Mouse (Mus musculus) liver, embryonic 12.5 days (tissue): ENCODE data around the gene Spns2. TPM values are rescaled to one million over a fixed set of nuclear protein-coding genes. Genes with fewer than 3 reads are reported as not detected.
A peak's percentile ranks its signal among the peaks of the same experiment; 100 is the strongest.
"Not testable (repeated sequence)": the region's sequence is repeated elsewhere in the genome, so short reads cannot be mapped to it uniquely, and the experiment has no call there.

Source experiments
- ATAC-seq: fragments of 200-750 bp; cut with Nextera tagmentation; 2 replicates; pipeline ENCODE4 v1.8.0; 2017; ENCODE audit warnings: moderate number of reproducible peaks, mild to moderate bottlenecking, moderate library complexity
- H3K27ac ChIP-seq: fragments of 300-500 bp; sonication (generic); 2 replicates; pipeline ENCODE4 v1.5.1; 2016; ENCODE audit warnings: mild to moderate bottlenecking
- H3K27me3 ChIP-seq: fragments of 300-500 bp; sonication (generic); replicated peaks from 2 replicates; pipeline ENCODE4 v1.6.1; 2016; ENCODE audit warnings: mild to moderate bottlenecking, moderate library complexity
- H3K36me3 ChIP-seq: fragments of 300-500 bp; sonication (generic); 2 replicates; pipeline ENCODE4 v1.6.1; 2016; ENCODE audit warnings: mild to moderate bottlenecking, moderate library complexity
- H3K4me1 ChIP-seq: fragments of 300-500 bp; sonication (generic); 2 replicates; pipeline ENCODE4 v1.6.1; 2016
- H3K4me2 ChIP-seq: fragments of 300-500 bp; sonication (generic); 2 replicates; pipeline ENCODE4 v1.6.1; 2016; ENCODE audit warnings: mild to moderate bottlenecking, moderate library complexity
- H3K4me3 ChIP-seq: fragments of 300-500 bp; sonication (generic); 2 replicates; pipeline ENCODE4 v1.5.1; 2016; ENCODE audit warnings: mild to moderate bottlenecking, moderate library complexity
- H3K9ac ChIP-seq: fragments of 300-500 bp; sonication (generic); 2 replicates; pipeline ENCODE4 v1.6.1; 2016; ENCODE audit warnings: mild to moderate bottlenecking, moderate library complexity
- H3K9me3 ChIP-seq: fragments of 300-500 bp; sonication (generic); replicated peaks from 2 replicates; pipeline ENCODE4 v1.6.1; 2016; ENCODE audit warnings: mild to moderate bottlenecking, moderate library complexity
- WGBS: fragments of 180-500 bp; shearing (Covaris S2); methylation state at CpG from one replicate; pipeline ENCODE4 v1.1.7; 2016; ENCODE audit not compliant: insufficient replicate concordance; 5-methylcytosine and 5-hydroxymethylcytosine counted together
- polyA plus RNA-seq: library from polyadenylated mRNA; unstranded; fragments of >200 nt; fragmentation: Nextera tagmentation; extraction: Ambion mirVana; gene quantifications from 2 replicates; pipeline ENCODE4 v1.2.1, GENCODE M21; 2016

Spns2 gene
- polyA plus RNA-seq, 1 experiment from 2014 or later = 11.7 TPM

- 55% methylated on average over 11 of the region's 11 CpGs for WGBS
- H3K9me3 ChIP-seq = no peaks in the 10 kb centered on the region
- H3K9ac ChIP-seq = no peak within 1 kb of the TSS
- no peak within 1 kb of the TSS for H3K27ac ChIP-seq
- H3K36me3 ChIP-seq = no peaks in the 10 kb centered on the region
- no peak within 1 kb of the TSS for H3K4me2 ChIP-seq
- ATAC-seq = 0 out of 2 replicates have a peak, but pooled peaks have one; percentile 18
- no peak within 1 kb of the TSS for H3K4me3 ChIP-seq
- H3K27me3 ChIP-seq = peaks cover 4% of the 10 kb centered on the region; the same call in 1 of the 2 replicates
- no peaks in the 10 kb centered on the region for H3K4me1 ChIP-seq
Measured at GRCm38 (mm10) chr11:72434963-72435693, 54.6 kb downstream of the Spns2 start, which contains the start of gene Ggt6. Gene Ggt6 (plus strand): TSS chr11:72435526.

DNA sequence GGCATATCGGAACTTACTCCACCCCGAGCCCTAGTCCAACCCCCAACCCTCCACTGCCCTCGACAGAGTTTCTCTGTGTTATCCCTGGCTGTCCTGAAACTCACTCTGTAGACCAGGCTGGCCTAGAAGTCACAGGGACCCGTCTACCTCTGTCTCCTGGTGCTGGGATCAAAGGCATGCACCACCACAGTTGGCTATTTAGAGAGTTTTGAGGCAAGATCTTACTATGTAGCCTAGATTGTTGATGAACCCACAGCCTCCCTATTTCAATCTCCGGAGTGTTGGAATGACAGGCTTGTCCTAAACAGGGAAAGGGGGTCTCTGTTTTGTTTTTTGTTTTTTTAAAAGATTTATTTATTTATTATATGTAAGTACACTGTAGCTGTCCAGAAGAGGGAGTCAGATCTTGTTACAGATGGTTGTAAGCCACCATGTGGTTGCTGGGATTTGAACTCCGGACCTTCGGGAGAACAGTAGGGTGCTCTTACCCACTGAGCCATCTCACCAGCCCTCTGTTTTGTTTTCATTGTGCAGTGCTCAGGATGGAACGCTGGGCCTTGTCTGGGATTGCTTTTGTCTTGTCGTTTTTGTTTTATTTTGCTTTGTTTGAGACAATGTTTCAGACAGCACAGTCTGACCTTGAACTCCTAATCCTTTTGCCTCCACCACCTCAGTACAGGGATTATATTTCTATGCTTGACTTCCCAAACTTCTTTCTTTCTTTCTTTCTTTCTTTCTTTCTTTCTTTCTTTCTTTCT is 59.2 kb downstream of the Spns2 start:
- not testable (repeated sequence) for H3K4me1 ChIP-seq, H3K27ac ChIP-seq, H3K9me3 ChIP-seq, H3K9ac ChIP-seq, H3K27me3 ChIP-seq, H3K4me3 ChIP-seq, H3K4me2 ChIP-seq, ATAC-seq, H3K36me3 ChIP-seq
- WGBS = 61% methylated on average over 9 of the region's 9 CpGs

DNA sequence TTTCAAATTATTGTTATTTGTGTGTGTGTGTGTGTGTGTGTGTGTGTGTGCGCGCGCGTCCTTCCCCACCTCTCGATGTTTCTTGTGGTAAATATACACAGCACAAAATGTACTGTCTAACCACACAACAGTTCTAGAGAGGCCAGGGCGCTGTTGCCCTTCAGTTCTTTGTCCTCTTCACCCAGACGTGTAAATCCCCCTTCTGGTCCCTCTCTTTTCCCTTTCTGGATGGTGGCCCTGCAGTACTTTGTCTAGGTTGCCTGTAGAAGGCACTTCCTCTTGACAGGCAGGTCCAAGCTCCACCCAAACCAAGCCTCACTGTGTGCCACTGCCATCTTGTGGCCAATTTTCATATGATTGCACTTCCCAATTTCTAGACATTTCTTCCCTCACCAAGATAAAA is 60.4 kb downstream of the Spns2 start:
- H3K27ac ChIP-seq = peak overlapping the region; percentile 48; the same call in 1 of the 2 replicates
- peaks cover 10% of the 10 kb centered on the region for H3K4me1 ChIP-seq
- ATAC-seq = peak; percentile 74

GRCm38 (mm10) chr11:72428694-72429093 is 61.0 kb downstream of the Spns2 start:
- Histone ChIP-seq H3K4me1 (peaks cover 10% of the 10 kb centered on the region), H3K9ac (peak overlapping the region; percentile 31; the same call in 1 of the 2 replicates), H3K9me3 (no peaks in the 10 kb centered on the region), H3K36me3 (no peaks in the 10 kb centered on the region), H3K27ac (no peak overlapping the region), H3K4me2 (peak overlapping the region; percentile 63), H3K27me3 (no peaks in the 10 kb centered on the region), H3K4me3 (peak overlapping the region; percentile 38; the same call in 1 of the 2 replicates)
- WGBS = 3% methylated on average over 5 of the region's 5 CpGs
- peak; percentile 74 for ATAC-seq

More for the DNA sequence above, 60.4 kb downstream of the Spns2 start:
- WGBS = 33% methylated on average over 7 of the region's 7 CpGs
- Histone ChIP-seq H3K4me2 (peak overlapping the region; percentile 63), H3K9ac (peak overlapping the region; percentile 31; the same call in 1 of the 2 replicates), H3K36me3 (no peaks in the 10 kb centered on the region), H3K9me3 (no peaks in the 10 kb centered on the region), H3K4me3 (peak overlapping the region; percentile 38), H3K27me3 (no peaks in the 10 kb centered on the region)

DNA sequence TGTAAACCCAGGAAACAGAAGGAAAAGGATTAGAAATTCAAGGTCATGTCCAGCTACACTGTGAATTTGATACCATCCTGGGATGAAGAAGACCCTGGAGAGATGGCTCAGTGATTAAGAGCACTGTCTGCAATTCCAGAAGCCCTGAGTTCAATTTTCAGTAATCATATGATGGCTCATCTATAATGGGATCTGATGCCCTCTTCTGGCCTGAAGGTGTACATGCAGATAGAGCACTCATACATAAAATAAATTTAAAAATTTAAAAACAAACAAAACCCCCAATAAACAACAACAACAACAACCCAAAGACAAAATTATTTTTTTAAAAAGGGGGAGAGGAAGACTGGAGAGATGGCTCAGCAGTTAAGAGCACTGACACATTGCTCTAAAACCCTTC is 62.8 kb downstream of the Spns2 start:
- Histone ChIP-seq H3K4me3 (no peak overlapping the region), H3K36me3 (no peaks in the 10 kb centered on the region), H3K9ac (no peak overlapping the region), H3K27ac (no peak overlapping the region), H3K27me3 (no peaks in the 10 kb centered on the region), H3K4me1 (peaks cover 10% of the 10 kb centered on the region), H3K4me2 (no peak overlapping the region), H3K9me3 (no peaks in the 10 kb centered on the region)
- ATAC-seq = no peak

GRCm38 (mm10) chr11:72425201-72425600 is 64.5 kb downstream of the Spns2 start:
- no peaks in the 10 kb centered on the region for H3K9me3 ChIP-seq
- no peak for ATAC-seq
- no peaks in the 10 kb centered on the region for H3K36me3 ChIP-seq
- H3K4me1 ChIP-seq = peaks cover 10% of the 10 kb centered on the region
- no peak overlapping the region for H3K27ac ChIP-seq
- no peak overlapping the region for H3K4me3 ChIP-seq
- H3K27me3 ChIP-seq = no peaks in the 10 kb centered on the region
- H3K9ac ChIP-seq = no peak overlapping the region
- no peak overlapping the region for H3K4me2 ChIP-seq

DNA sequence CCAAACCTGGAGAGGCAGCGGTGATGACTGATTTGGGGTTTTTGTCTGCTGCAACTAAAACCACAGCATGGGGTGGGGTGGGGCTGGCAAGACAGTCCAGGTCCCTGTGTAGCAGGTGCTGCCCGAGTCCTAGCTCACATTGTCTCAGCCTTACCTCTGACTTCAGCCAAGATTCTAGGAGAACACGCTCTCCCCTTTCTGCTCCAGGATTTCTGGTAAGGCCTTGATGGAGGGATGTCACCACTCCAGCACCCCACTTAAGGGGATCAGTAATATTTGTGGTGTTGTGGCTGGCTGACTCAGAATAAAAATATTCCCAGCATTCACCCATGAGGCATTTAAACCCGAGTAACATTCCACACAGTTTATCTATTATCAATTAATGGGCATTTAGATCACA is 66.0 kb downstream of the Spns2 start:
- H3K4me1 ChIP-seq = peaks cover under 1% of the 10 kb centered on the region
- H3K4me2 ChIP-seq = no peak overlapping the region
- no peak for ATAC-seq
- no peaks in the 10 kb centered on the region for H3K9me3 ChIP-seq
- no peak overlapping the region for H3K27ac ChIP-seq
- no peak overlapping the region for H3K4me3 ChIP-seq
- no peak overlapping the region for H3K9ac ChIP-seq
- no peaks in the 10 kb centered on the region for H3K27me3 ChIP-seq
- 63% methylated on average over 4 of the region's 4 CpGs for WGBS
- no peaks in the 10 kb centered on the region for H3K36me3 ChIP-seq

DNA sequence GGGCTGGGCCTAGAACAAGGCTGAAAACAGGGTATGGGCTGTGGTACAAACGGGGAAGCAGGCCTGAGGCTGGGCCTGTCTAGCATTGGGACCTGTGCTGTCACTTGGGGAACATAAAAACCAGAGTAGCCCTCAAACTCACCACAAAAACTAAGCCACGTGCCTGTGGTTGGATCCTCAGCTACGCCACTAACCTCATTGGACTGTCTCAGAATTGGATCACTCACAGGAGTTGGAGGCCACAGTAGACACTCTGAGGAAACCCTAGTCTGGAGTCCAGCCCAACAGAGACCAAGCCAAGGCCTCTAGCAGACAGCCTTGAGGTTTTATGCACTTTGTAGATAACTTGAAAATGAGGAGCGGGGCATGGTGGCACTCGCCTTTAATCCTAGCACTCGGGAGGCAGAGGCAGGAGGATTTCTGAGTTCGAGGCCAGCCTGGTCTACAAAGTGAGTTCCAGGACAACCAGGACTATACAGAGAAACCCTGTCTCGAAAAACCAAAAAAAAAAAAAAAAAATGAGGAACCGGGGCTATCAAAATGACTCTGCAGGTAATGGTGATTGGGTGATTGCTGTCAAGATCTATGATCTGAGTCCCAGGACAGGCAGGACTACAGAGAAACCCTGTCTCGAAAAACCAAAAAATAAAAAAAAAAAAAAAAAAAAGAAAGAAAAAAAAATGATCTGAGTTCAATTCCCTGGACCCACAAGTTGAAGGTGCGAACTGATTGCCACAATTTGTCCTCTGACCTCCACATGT is 68.0 kb downstream of the Spns2 start:
- Histone ChIP-seq H3K4me3 (no peak overlapping the region), H3K27ac (no peak overlapping the region), H3K4me1 (peaks cover 16% of the 10 kb centered on the region), H3K36me3 (no peaks in the 10 kb centered on the region), H3K4me2 (no peak overlapping the region), H3K9ac (no peak overlapping the region), H3K9me3 (no peaks in the 10 kb centered on the region), H3K27me3 (peaks cover 10% of the 10 kb centered on the region)
- ATAC-seq = no peak
- WGBS = 53% methylated on average over 11 of the region's 11 CpGs

DNA sequence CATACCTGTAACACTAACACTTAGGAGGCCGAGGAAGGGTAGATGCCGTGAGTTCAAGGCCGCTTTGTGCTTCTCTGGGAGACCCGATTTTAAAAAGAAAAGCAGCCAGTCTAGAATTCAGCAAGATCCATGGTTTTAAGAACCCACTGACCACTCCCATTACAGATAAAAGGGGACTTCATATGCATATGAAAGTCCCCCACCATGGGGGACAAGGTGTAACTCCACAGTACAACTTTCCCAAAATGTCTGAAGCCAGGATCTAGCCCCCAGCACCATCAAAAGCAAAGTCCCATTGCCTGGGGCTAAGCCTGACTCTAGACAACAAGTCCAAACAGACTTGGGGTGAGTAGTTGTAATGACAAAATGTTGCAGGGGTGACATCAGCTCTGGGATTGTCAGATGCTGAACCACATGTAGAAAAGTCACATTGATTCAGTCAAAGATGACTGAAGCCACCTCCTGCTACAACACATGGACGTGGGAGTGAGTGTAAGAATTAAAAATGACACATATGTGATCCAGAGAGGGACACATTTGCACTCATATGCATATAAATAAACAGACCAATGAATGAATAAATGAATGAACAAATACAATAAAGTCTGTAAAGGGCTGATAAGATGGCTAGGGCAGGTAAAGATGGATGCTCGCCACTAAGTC is 69.1 kb downstream of the Spns2 start:
- H3K27me3 ChIP-seq = peaks cover 10% of the 10 kb centered on the region
- no peak for ATAC-seq
- 68% methylated on average over 6 of the region's 6 CpGs for WGBS
- H3K4me3 ChIP-seq = no peak overlapping the region
- peaks cover 27% of the 10 kb centered on the region for H3K4me1 ChIP-seq
- H3K9me3 ChIP-seq = no peaks in the 10 kb centered on the region
- no peak overlapping the region for H3K9ac ChIP-seq
- H3K36me3 ChIP-seq = no peaks in the 10 kb centered on the region
- no peak overlapping the region for H3K27ac ChIP-seq
- H3K4me2 ChIP-seq = no peak overlapping the region

- Histone ChIP-seq H3K9ac (no peak overlapping the region), H3K27ac (no peak overlapping the region), H3K4me1 (peaks cover 41% of the 10 kb centered on the region), H3K27me3 (peaks cover 20% of the 10 kb centered on the region), H3K9me3 (no peaks in the 10 kb centered on the region), H3K4me3 (no peak overlapping the region), H3K36me3 (no peaks in the 10 kb centered on the region), H3K4me2 (no peak overlapping the region)
- 71% methylated on average over 6 of the region's 6 CpGs for WGBS
- ATAC-seq = no peak
Measured at GRCm38 (mm10) chr11:72419006-72419405, 70.7 kb downstream of the Spns2 start.

DNA sequence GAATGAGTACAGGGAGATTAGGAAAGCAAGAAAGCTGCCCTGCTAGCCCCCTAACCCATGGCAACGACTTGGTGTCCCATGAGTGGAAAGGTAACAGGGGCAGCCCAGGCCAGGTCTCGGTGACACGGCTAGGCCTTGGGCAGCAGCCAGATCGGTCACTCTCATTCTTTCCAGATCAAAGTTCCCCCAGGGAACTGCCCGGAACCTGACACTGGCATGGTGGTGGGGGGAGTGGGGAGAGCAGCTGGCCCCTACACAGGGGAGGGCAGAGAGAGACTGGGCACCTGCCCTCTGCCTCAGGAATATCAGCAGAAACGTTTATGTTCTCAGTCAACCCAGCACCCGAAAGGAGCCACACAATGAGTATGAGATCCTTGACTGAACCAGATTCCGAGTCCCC is 71.5 kb downstream of the Spns2 start:
- H3K36me3 ChIP-seq = no peaks in the 10 kb centered on the region
- H3K9me3 ChIP-seq = no peaks in the 10 kb centered on the region
- peaks cover 49% of the 10 kb centered on the region for H3K4me1 ChIP-seq
- no peak overlapping the region for H3K4me3 ChIP-seq
- ATAC-seq = no peak
- 64% methylated on average over 8 of the region's 8 CpGs for WGBS
- H3K27ac ChIP-seq = no peak overlapping the region
- H3K9ac ChIP-seq = no peak overlapping the region
- peaks cover 28% of the 10 kb centered on the region for H3K27me3 ChIP-seq
- H3K4me2 ChIP-seq = no peak overlapping the region
